Mouse (Mus musculus) MEL (cell line): ENCODE measurements around the gene Hpse2. TPM values are rescaled to one million over a fixed set of nuclear protein-coding genes. Genes with fewer than 3 reads are reported as not detected.

Experiments
- DNase-seq: peaks from one replicate; pipeline ENCODE4 v3.0.0; 2011; ENCODE audit warnings: low read depth, low spot score
- H3K27ac ChIP-seq: 2 replicates; pipeline ENCODE4 v1.5.1; 2012; ENCODE audit warnings: low read depth, mild to moderate bottlenecking, control low read depth, low read length, moderate library complexity; ENCODE audit not compliant: control insufficient read depth
- H3K27me3 ChIP-seq, 2 experiments: fragments of 150-350 bp in 1 of 2; sonication (generic) in 1 of 2; 2 replicates each; pipeline ENCODE4 v1.6.1; 2012; ENCODE audit warnings: low read length in 2 of 2, mild to moderate bottlenecking in 2 of 2, improper control_type of control experiment in 1 of 2, moderate library complexity in 1 of 2; ENCODE audit not compliant: insufficient read depth in 2 of 2, control insufficient read depth in 1 of 2
- H3K36me3 ChIP-seq, 2 experiments: 2 replicates each; pipeline ENCODE4 v1.6.1; 2012 to 2014; ENCODE audit warnings: low read length in 2 of 2, improper control_type of control experiment in 1 of 2, inconsistent platforms in 1 of 2, mild to moderate bottlenecking in 1 of 2; ENCODE audit not compliant: insufficient read depth in 2 of 2, control insufficient read depth in 1 of 2
- H3K4me1 ChIP-seq, 2 experiments: fragments of 150-350 bp in 1 of 2; sonication (generic) in 1 of 2; 2 replicates each; pipeline ENCODE4 v1.6.1; 2012; ENCODE audit warnings: low read length in 2 of 2, improper control_type of control experiment in 1 of 2, mild to moderate bottlenecking in 1 of 2; ENCODE audit not compliant: insufficient read depth in 2 of 2, control insufficient read depth in 1 of 2
- H3K4me3 ChIP-seq, 2 experiments: fragments of 150-350 bp in 1 of 2; sonication (generic) in 1 of 2; 2 replicates each; pipeline ENCODE4 v1.5.1; 2012; ENCODE audit warnings: low read depth in 2 of 2, low read length in 2 of 2, mild to moderate bottlenecking in 2 of 2, moderate library complexity in 2 of 2, control low read depth in 1 of 2, improper control_type of control experiment in 1 of 2; ENCODE audit not compliant: control insufficient read depth in 1 of 2, insufficient read depth in 1 of 2
- H3K79me2 ChIP-seq: 2 replicates; pipeline ENCODE4 v1.6.1; 2012; ENCODE audit warnings: mild to moderate bottlenecking, low read length, moderate library complexity; ENCODE audit not compliant: control insufficient read depth, poor library complexity, insufficient read depth
- H3K9ac ChIP-seq: 2 replicates; pipeline ENCODE4 v1.6.1; 2012; ENCODE audit warnings: low read depth, mild to moderate bottlenecking, control low read depth, low read length, moderate library complexity; ENCODE audit not compliant: control insufficient read depth, poor library complexity, severe bottlenecking
- H3K9me3 ChIP-seq: fragments of 150-350 bp; sonication (generic); replicated peaks from 2 replicates; pipeline ENCODE4 v1.6.1; 2012; ENCODE audit warnings: mild to moderate bottlenecking, low read length, improper control_type of control experiment, moderate library complexity; ENCODE audit not compliant: insufficient read depth
- BHLHE40 ChIP-seq: IDR thresholded peaks from 2 replicates; pipeline ENCODE4 v1.6.1; 2012; ENCODE audit warnings: low read depth, mild to moderate bottlenecking, inconsistent platforms, low read length, improper control_type of control experiment, borderline replicate concordance
- CHD1 ChIP-seq: IDR thresholded peaks from 2 replicates; pipeline ENCODE4 v1.6.1; 2012; ENCODE audit warnings: low read depth, mild to moderate bottlenecking, inconsistent platforms, low read length, improper control_type of control experiment
- E2F4 ChIP-seq: IDR thresholded peaks from 2 replicates; pipeline ENCODE4 v1.6.1; 2011; ENCODE audit warnings: low read depth, low read length, improper control_type of control experiment, borderline replicate concordance
- ELF1 ChIP-seq: IDR thresholded peaks from 2 replicates; pipeline ENCODE4 v1.6.1; 2014; ENCODE audit warnings: low read depth, mild to moderate bottlenecking, inconsistent platforms, low read length, improper control_type of control experiment, moderate library complexity
- ETS1 ChIP-seq: IDR thresholded peaks from 2 replicates; pipeline ENCODE4 v1.6.1; 2012; ENCODE audit warnings: low read depth, mild to moderate bottlenecking, inconsistent platforms, low read length, improper control_type of control experiment, moderate library complexity
- GATA1 ChIP-seq: IDR thresholded peaks from 2 replicates; pipeline ENCODE4 v1.6.1; 2011; ENCODE audit warnings: low read depth, low read length, improper control_type of control experiment
- JUND ChIP-seq: IDR thresholded peaks from 2 replicates; pipeline ENCODE4 v1.6.1; 2011; ENCODE audit warnings: low read depth, mild to moderate bottlenecking, improper control_type of control experiment, low read length
- MAX ChIP-seq: IDR thresholded peaks from 2 replicates; pipeline ENCODE4 v1.6.1; 2011; ENCODE audit warnings: low read length, improper control_type of control experiment
- MXI1 ChIP-seq: IDR thresholded peaks from 2 replicates; pipeline ENCODE4 v1.6.1; 2011; ENCODE audit warnings: mild to moderate bottlenecking, low read depth, low read length, improper control_type of control experiment
- MYB ChIP-seq: IDR thresholded peaks from 2 replicates; pipeline ENCODE4 v1.6.1; 2011; ENCODE audit warnings: mild to moderate bottlenecking, low read depth, low read length, improper control_type of control experiment
- MYC ChIP-seq: IDR thresholded peaks from 2 replicates; pipeline ENCODE4 v1.6.1; 2011; ENCODE audit warnings: low read depth, mild to moderate bottlenecking, low read length, improper control_type of control experiment, moderate library complexity
- NRF1 ChIP-seq: IDR thresholded peaks from 2 replicates; pipeline ENCODE4 v1.6.1; 2014; ENCODE audit warnings: low read depth, mild to moderate bottlenecking, inconsistent platforms, low read length, improper control_type of control experiment, moderate library complexity; ENCODE audit not compliant: poor library complexity, insufficient read depth, severe bottlenecking
- POLR2A ChIP-seq, 2 experiments: IDR thresholded peaks; 2 replicates each; pipeline ENCODE4 v1.6.1; 2011 to 2012; ENCODE audit warnings: low read length in 2 of 2, mild to moderate bottlenecking in 2 of 2, control low read depth in 1 of 2, improper control_type of control experiment in 1 of 2, low read depth in 1 of 2, moderate library complexity in 1 of 2; ENCODE audit not compliant: control insufficient read depth in 1 of 2, insufficient read depth in 1 of 2, poor library complexity in 1 of 2
- RAD21 ChIP-seq: IDR thresholded peaks from 2 replicates; pipeline ENCODE4 v1.6.1; 2011; ENCODE audit warnings: mild to moderate bottlenecking, low read depth, low read length, improper control_type of control experiment
- RCOR1 ChIP-seq: IDR thresholded peaks from 2 replicates; pipeline ENCODE4 v1.6.1; 2012; ENCODE audit warnings: low read depth, mild to moderate bottlenecking, inconsistent platforms, low read length, improper control_type of control experiment
- TBP ChIP-seq: IDR thresholded peaks from 2 replicates; pipeline ENCODE4 v1.8.0; 2011; ENCODE audit warnings: low read depth, low read length, improper control_type of control experiment
- UBTF ChIP-seq: IDR thresholded peaks from 2 replicates; pipeline ENCODE4 v1.6.1; 2012; ENCODE audit warnings: low read depth, mild to moderate bottlenecking, inconsistent platforms, low read length, improper control_type of control experiment, moderate library complexity, borderline replicate concordance; ENCODE audit not compliant: insufficient read depth
- ZC3H11A ChIP-seq: IDR thresholded peaks from 2 replicates; pipeline ENCODE4 v1.6.1; 2012; ENCODE audit warnings: low read depth, mild to moderate bottlenecking, inconsistent platforms, low read length, improper control_type of control experiment
- polyA plus RNA-seq, 2 experiments: library from polyadenylated mRNA; stranded (reverse) in 1 of 2; unstranded in 1 of 2; fragments of >175 nt in 1 of 2; fragments of >200 nt in 1 of 2; gene quantifications; 2 replicates each; pipeline versions ENCODE4 v1.2.1 to v1.2.4; 2012; ENCODE audit warnings: low replicate concordance in 2 of 2, low read depth in 1 of 2; ENCODE audit not compliant: insufficient read length in 2 of 2, insufficient read depth in 1 of 2, missing spikeins in 1 of 2
- total RNA-seq: library from RNA; depleted of rRNA; stranded (reverse); fragments of 300-350 nt; gene quantifications from 2 replicates; pipeline ENCODE4 v1.2.3, GENCODE M21; 2012

Hpse2 gene
- total and polyA plus RNA-seq, 3 experiments, result not detected

DNA sequence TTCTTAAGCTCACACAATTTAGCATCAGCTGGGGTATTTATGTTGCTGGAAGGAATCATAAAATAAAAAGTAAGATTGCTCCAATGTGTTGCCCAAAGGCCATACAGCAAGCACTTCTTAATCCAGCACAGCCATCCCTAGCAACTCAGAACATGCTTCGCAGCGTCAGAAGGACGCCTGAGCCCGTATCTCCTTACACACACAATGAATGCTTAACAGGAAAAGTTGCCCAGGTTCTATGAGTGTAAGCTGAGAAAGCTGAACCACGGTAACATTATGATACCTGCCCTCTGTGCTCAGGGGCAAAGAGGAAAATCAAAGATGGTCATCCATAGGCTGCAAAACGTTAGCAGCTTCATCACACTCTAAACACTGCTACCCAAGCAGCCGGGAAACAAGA lies 241.3 kb downstream of the Hpse2 start:
- H3K4me1 ChIP-seq, result no peaks in the 10 kb centered on the region
- H3K27ac ChIP-seq, result no peak overlapping the region
- no peaks in the 10 kb centered on the region for H3K9me3 ChIP-seq
- H3K27me3 ChIP-seq, result peaks cover 5 to 8% of the 10 kb centered on the region in 2 experiments
- no peaks in the 10 kb centered on the region for H3K36me3 ChIP-seq
- H3K79me2 ChIP-seq, result no peaks in the 10 kb centered on the region
- TF ChIP-seq UBTF, result no peak
- TF ChIP-seq MAX, result no peak
- no peak for TF ChIP-seq TBP
- no peak for TF ChIP-seq E2F4
- no peak for TF ChIP-seq GATA1
- no peak for TF ChIP-seq ZC3H11A
- TF ChIP-seq MYB, result no peak
- no peak for TF ChIP-seq BHLHE40
- no peak for TF ChIP-seq MXI1
- no peak for TF ChIP-seq NRF1
- no peak for TF ChIP-seq ETS1
- no peak for TF ChIP-seq RAD21
- TF ChIP-seq ELF1, result no peak
- TF ChIP-seq, all 39 proteins: peak for 0
- H3K9ac ChIP-seq, result no peak overlapping the region
- no peak for DNase-seq
- H3K4me3 ChIP-seq, result no peak overlapping the region

DNA sequence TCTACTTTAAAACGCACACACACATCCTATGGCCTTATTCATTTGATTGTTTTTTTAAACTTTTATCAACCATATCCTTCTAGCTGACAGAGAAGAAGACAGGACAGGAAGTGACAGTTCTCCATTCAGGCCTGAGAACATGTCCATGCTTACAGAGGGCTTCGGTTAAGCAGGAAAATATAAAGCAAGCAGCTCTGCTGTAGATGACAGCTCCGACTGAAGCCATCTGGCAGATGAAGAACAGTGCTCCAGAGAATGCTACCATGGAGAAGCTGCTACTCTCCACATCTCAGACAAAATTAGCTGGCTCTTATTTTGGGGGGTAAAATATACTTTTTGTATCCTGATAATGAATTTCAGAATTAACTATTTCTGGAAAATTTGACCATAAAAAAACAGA lies 246.5 kb downstream of the Hpse2 start:
- no peak overlapping the region for H3K9ac ChIP-seq
- DNase-seq, result no peak
- TF ChIP-seq JUND, result no peak
- no peak for TF ChIP-seq CHD1
- TF ChIP-seq RCOR1, result no peak
- no peak for TF ChIP-seq ELF1
- no peak for TF ChIP-seq MYC
- no peak for TF ChIP-seq ZC3H11A
- TF ChIP-seq POLR2A (IDR thresholded peaks at IDR 0.05; ENCODE audit: control insufficient read depth in 1 of 2, insufficient read depth in 1 of 2, low read depth in 1 of 2, low read length in 2 of 2, poor library complexity in 1 of 2), result no peak
- no peak for TF ChIP-seq MAX
- H3K27ac ChIP-seq, result no peak overlapping the region
- no peak overlapping the region for H3K4me3 ChIP-seq
- no peaks in the 10 kb centered on the region for H3K79me2 ChIP-seq
- no peaks in the 10 kb centered on the region for H3K9me3 ChIP-seq
- H3K4me1 ChIP-seq, result no peaks in the 10 kb centered on the region
- H3K36me3 ChIP-seq, result no peaks in the 10 kb centered on the region
- peaks cover 0 to 2% of the 10 kb centered on the region in 2 experiments; a peak in 1 of 4 replicates for H3K27me3 ChIP-seq
